Mouse (Mus musculus): ENCODE results near the gene Hoxd9. TPM values are rescaled to one million over a fixed set of nuclear protein-coding genes. Genes with fewer than 3 reads are reported as not detected.

The Hoxd9 gene
- total and polyA plus RNA-seq, 3 experiments = not detected

GRCm38 (mm10) chr2:74683471-74683951 lies 14.0 kb upstream of the Hoxd9 start:
- Histone ChIP-seq H3K4me3 (ENCODE audit: control insufficient read depth in 1 of 2, insufficient read depth in 1 of 2, low read depth in 2 of 2, low read length in 2 of 2) (no peak overlapping the region), H3K27ac (ENCODE audit: control insufficient read depth, low read depth, low read length) (no peak overlapping the region), H3K79me2 (ENCODE audit: control insufficient read depth, insufficient read depth, low read length, poor library complexity) (no peaks in the 10 kb centered on the region), H3K27me3 (ENCODE audit: control insufficient read depth in 1 of 2, insufficient read depth in 2 of 2, low read length in 2 of 2) (peaks cover 0 to 2% of the 10 kb centered on the region in 2 experiments), H3K36me3 (ENCODE audit: control insufficient read depth in 1 of 2, insufficient read depth in 2 of 2, low read length in 2 of 2) (no peaks in the 10 kb centered on the region), H3K9me3 (replicated peaks; ENCODE audit: insufficient read depth, low read length) (no peaks in the 10 kb centered on the region), H3K9ac (ENCODE audit: control insufficient read depth, low read depth, low read length, poor library complexity, severe bottlenecking) (no peak overlapping the region), H3K4me1 (ENCODE audit: control insufficient read depth in 1 of 2, insufficient read depth in 2 of 2, low read length in 2 of 2) (no peaks in the 10 kb centered on the region)
- TF ChIP-seq USF1 (IDR thresholded peaks at IDR 0.05; ENCODE audit: low read depth, low read length) = no peak
- TF ChIP-seq MAZ (IDR thresholded peaks at IDR 0.05; ENCODE audit: low read depth, low read length) = no peak
- no peak for TF ChIP-seq MYB (IDR thresholded peaks at IDR 0.05; ENCODE audit: low read depth, low read length)
- TF ChIP-seq MAFK (IDR thresholded peaks at IDR 0.05; ENCODE audit: borderline replicate concordance, low read depth, low read length) = no peak
- no peak for TF ChIP-seq USF2 (IDR thresholded peaks at IDR 0.05; ENCODE audit: borderline replicate concordance in 1 of 2, insufficient read depth in 1 of 2, low read depth in 1 of 2, low read length in 2 of 2)
- no peak for TF ChIP-seq E2F4 (IDR thresholded peaks at IDR 0.05; ENCODE audit: borderline replicate concordance, low read depth, low read length)
- TF ChIP-seq RAD21 (IDR thresholded peaks at IDR 0.05; ENCODE audit: low read depth, low read length) = no peak
- TF ChIP-seq ELF1 (IDR thresholded peaks at IDR 0.05; ENCODE audit: low read depth, low read length) = no peak
- no peak for TF ChIP-seq ZKSCAN1 (IDR thresholded peaks at IDR 0.05; ENCODE audit: low read depth, low read length)
- TF ChIP-seq MAX (IDR thresholded peaks at IDR 0.05; ENCODE audit: low read length) = no peak
- TF ChIP-seq MEF2A (IDR thresholded peaks at IDR 0.05; ENCODE audit: extremely low read depth, insufficient replicate concordance, low read depth, low read length, poor library complexity, severe bottlenecking) = no peak
- DNase-seq (ENCODE audit: low read depth, low spot score) = no peak

- TF ChIP-seq MAZ (IDR thresholded peaks at IDR 0.05; ENCODE audit: low read depth, low read length) (no peak), MYC (IDR thresholded peaks at IDR 0.05; ENCODE audit: low read depth, low read length) (no peak), RCOR1 (IDR thresholded peaks at IDR 0.05; ENCODE audit: low read depth, low read length) (no peak), BHLHE40 (IDR thresholded peaks at IDR 0.05; ENCODE audit: borderline replicate concordance, low read depth, low read length) (no peak), GABPA (IDR thresholded peaks at IDR 0.05; ENCODE audit: low read depth, low read length) (no peak), E2F4 (IDR thresholded peaks at IDR 0.05; ENCODE audit: borderline replicate concordance, low read depth, low read length) (no peak)
- no peak overlapping the region for H3K4me3 ChIP-seq (ENCODE audit: control insufficient read depth in 1 of 2, insufficient read depth in 1 of 2, low read depth in 2 of 2, low read length in 2 of 2)
- no peak overlapping the region for H3K27ac ChIP-seq (ENCODE audit: control insufficient read depth, low read depth, low read length)
- no peak overlapping the region for H3K9ac ChIP-seq (ENCODE audit: control insufficient read depth, low read depth, low read length, poor library complexity, severe bottlenecking)
- no peaks in the 10 kb centered on the region for H3K9me3 ChIP-seq (replicated peaks; ENCODE audit: insufficient read depth, low read length)
- no peaks in the 10 kb centered on the region for H3K79me2 ChIP-seq (ENCODE audit: control insufficient read depth, insufficient read depth, low read length, poor library complexity)
- peaks cover 0 to 2% of the 10 kb centered on the region in 2 experiments; a peak in 3 of 4 replicates for H3K27me3 ChIP-seq (ENCODE audit: control insufficient read depth in 1 of 2, insufficient read depth in 2 of 2, low read length in 2 of 2)
- H3K4me1 ChIP-seq (ENCODE audit: control insufficient read depth in 1 of 2, insufficient read depth in 2 of 2, low read length in 2 of 2) = no peaks in the 10 kb centered on the region
- no peak for DNase-seq (ENCODE audit: low read depth, low spot score)
- H3K36me3 ChIP-seq (ENCODE audit: control insufficient read depth in 1 of 2, insufficient read depth in 2 of 2, low read length in 2 of 2) = no peaks in the 10 kb centered on the region
These were observed 13.4 kb upstream of the Hoxd9 start for GRCm38 (mm10) chr2:74684106-74684505.
